Comparison of ENCODE assay signal across 8 mouse cellular contexts in genomic region chr13:48966851-48967821, GRCm38 (mm10). TPM values are rescaled to one million over a fixed set of nuclear protein-coding genes. Genes with fewer than 3 reads are reported as not detected.
DNase-seq lines count a peak whose midpoint lies in the region; ATAC-seq lines count a peak whose summit lies in the region.

No protein-coding gene starts in this region.

- H3K4me2 ChIP-seq in hindbrain, embryonic 13.5 days, result peak overlapping the region; percentile 100

- ATAC-seq in hindbrain, embryonic 13.5 days (ENCODE audit: low FRiP score), result peak; percentile 31

- WGBS in hindbrain, embryonic 13.5 days, result under 1% methylated on average over 58 of the region's 58 CpGs

- DNase-seq in T-cell, adult 2 months (ENCODE audit: low spot score), result peak; percentile 53
- DNase-seq in cerebellum, postnatal 10 days, result peak; percentile 69 to 79
- peak; percentile 26 to 45 for DNase-seq in frontal cortex, postnatal 25 days (ENCODE audit: low spot score in 2 of 2)
- DNase-seq in layer of hippocampus, postnatal 36 days, result peak; percentile 50 to 58
- peak; percentile 54 for DNase-seq in lung, postnatal 36 days
- DNase-seq in right cerebral cortex, adult 2 months (ENCODE audit: low spot score in 2 of 2), result peak; percentile 31 to 61
- DNase-seq in urinary bladder, postnatal 25 days (ENCODE audit: low spot score), result peak; percentile 49

- peak overlapping the region; percentile 98 for H3K27ac ChIP-seq in hindbrain, embryonic 13.5 days

- no peaks in the 10 kb centered on the region for H3K27me3 ChIP-seq in hindbrain, embryonic 13.5 days

- peak overlapping the region; percentile 90 for H3K4me3 ChIP-seq in hindbrain, embryonic 13.5 days

- no peaks in the 10 kb centered on the region for H3K36me3 ChIP-seq in hindbrain, embryonic 13.5 days

- no peaks in the 10 kb centered on the region for H3K9me3 ChIP-seq in hindbrain, embryonic 13.5 days

- peak overlapping the region; percentile 97 for H3K9ac ChIP-seq in hindbrain, embryonic 13.5 days

- peaks cover 53% of the 10 kb centered on the region for H3K4me1 ChIP-seq in hindbrain, embryonic 13.5 days (replicated peaks)

RNA-seq across cellular contexts. Expression of gene Fam120a, which starts 0.7 kb away (rescaled TPM):
- polyA plus RNA-seq in hindbrain, embryonic 13.5 days (2015; fragmentation: Nextera tagmentation; extraction: Ambion mirVana), result 12.2 and 12.4 TPM in 2 replicates
- total RNA-seq in layer of hippocampus, postnatal 36 days (2021), result 100 to 1,000 TPM; 117 to 122 TPM

Comparison
In these comparisons a context has a peak if more than half of its experiments do, and no peak if none do; other contexts are left out.
1. Peak in every context shown above with its lines: DNase-seq, ATAC-seq, H3K4me3 ChIP-seq and H3K27ac ChIP-seq.